Mouse (Mus musculus) Patski (cell line): ENCODE measurements around the gene Dedd. TPM values are rescaled to one million over a fixed set of nuclear protein-coding genes. Genes with fewer than 3 reads are reported as not detected.

ENCODE experiments used
- ATAC-seq: fragments of 100-300 bp; one replicate; pipeline ENCODE4 v1.8.0; 2021
- CTCF ChIA-PET: fragments of 350-600 bp; sonication (Branson Sonifier 250); formaldehyde crosslinking; loops from one replicate; lab custom pipeline; 2022; ENCODE audit warnings: inconsistent platforms; lab: Charles Lee
- POLR2A ChIA-PET: fragments of 350-600 bp; sonication (Branson Sonifier 250); formaldehyde crosslinking; loops from one replicate; lab custom pipeline; 2022; ENCODE audit warnings: antibody characterized with exemption, inconsistent platforms; lab: Charles Lee
- DNase-seq: peaks from one replicate; pipeline ENCODE4 v3.0.0-alpha.2; 2011; ENCODE audit warnings: low read depth, low spot score
- H3K27me3 ChIP-seq: fragments of 371-371 bp; one replicate; pipeline ENCODE4 v1.5.1; 2021
- CTCF ChIP-seq: fragments of 100-300 bp; IDR thresholded peaks from one replicate; pipeline ENCODE4 v1.5.1; 2021
- in situ Hi-C: fragments of 300-500 bp; cut with MboI; formaldehyde crosslinking; loops from 3 replicates; pipeline ENCODE4 v1.11.1; 2018; ENCODE audit warnings: low pct_unique_long_range_greater_than_20kb, mixed read lengths
- polyA plus RNA-seq: library from polyadenylated mRNA; unstranded; gene quantifications from one replicate; pipeline ENCODE4 v1.2.3, GENCODE M21; 2021

The Dedd gene
- polyA plus RNA-seq, 1 experiment from 2014 or later, result 55.0 TPM

DNA sequence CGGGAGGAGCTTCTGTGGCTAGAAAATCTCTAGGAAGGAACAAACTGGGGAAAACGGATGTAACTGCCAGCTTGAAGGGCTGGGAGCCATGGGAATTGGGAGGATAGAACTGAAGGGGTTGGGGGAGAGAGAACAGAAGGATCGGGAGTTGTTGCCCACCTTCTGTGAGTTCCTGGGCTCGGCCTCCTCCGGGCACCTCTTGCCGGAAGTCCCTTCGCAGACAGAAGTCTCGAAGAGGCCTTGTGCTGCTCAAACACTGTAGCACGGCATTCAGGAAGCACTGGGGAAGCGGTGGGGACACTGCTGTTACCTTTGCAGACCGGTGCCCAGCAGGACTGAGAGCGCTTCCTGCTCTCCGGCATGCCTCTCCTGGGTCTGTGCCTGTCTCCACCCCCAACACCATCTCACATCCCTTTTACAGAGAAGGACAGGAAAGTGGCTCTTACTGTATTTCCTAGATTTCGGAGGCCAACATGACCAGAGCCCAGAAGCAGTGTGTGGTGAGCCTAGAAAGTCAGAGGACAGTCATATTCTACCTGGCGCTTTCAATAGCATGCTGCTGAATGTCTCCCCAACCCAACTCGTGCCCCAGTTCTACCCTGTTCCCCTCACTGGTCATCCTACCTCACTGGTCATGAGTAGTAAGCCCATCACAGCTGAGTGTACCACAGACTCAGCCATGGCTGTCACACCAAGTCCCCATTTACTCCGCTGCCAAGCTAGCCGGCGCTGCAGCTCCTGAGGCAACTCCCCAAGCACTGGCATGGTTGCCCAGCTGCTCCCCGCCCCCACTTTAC is 43.7 kb upstream of the Dedd start:
- in situ Hi-C loops, result no loop called here
- ATAC-seq, result no peak
- TF ChIP-seq CTCF, result no peak
- ChIA-PET POLR2A (interaction anchor here (2.2 kb wide), 1 partner anchor 8 kb away, joined by 8 read pairs; no protein-coding TSS in a partner anchor), CTCF (interaction anchor here (0.8 kb wide), 1 partner anchor 174 kb away, joined by 3 read pairs; no protein-coding TSS in a partner anchor)
- H3K27me3 ChIP-seq, result no peaks in the 10 kb centered on the region
- DNase-seq, result no peak

DNA sequence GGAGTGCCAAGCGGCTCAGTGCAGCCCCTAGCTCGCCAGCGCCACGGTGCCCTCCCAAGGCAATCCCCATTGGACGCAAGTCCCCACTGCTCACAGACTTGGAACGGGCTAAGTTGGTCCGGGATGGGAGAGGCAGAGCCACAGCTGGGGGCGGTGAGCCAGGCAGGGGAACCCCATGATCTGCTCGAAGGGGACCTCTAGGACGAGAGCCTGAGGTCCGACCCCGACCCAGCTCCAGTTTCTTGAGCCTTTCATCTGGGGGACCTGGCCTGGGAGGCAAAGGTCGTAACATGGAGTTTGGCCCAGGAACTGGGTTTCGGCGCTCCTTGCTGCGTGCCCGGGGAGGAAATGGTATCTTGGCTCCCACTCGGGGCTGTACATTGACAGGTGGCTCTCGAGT is 42.4 kb upstream of the Dedd start:
- ATAC-seq (no peak), DNase-seq (no peak)
- in situ Hi-C loops, result no loop called here
- H3K27me3 ChIP-seq, result no peaks in the 10 kb centered on the region
- ChIA-PET POLR2A (interaction anchor here (2.2 to 2.5 kb wide), 2 partner anchors 9 to 15 kb away, joined by 8 to 13 read pairs; no protein-coding TSS in a partner anchor), CTCF (no interaction called here)
- no peak for TF ChIP-seq CTCF

- in situ Hi-C loops, result no loop called here
- ChIA-PET POLR2A (interaction anchor here (1.1 to 2.5 kb wide), 3 partner anchors 10 to 60 kb away, joined by 3 to 13 read pairs (median 8); no protein-coding TSS in a partner anchor), CTCF (no interaction called here)
- H3K27me3 ChIP-seq, result no peaks in the 10 kb centered on the region
- DNase-seq (peak; percentile 59), ATAC-seq (peak; percentile 87)
- TF ChIP-seq CTCF, result no peak
Measured at GRCm38 (mm10) chr1:171287136-171288081, 41.5 kb upstream of the Dedd start, which contains the start of gene Usp21. Gene Usp21, minus strand, starts transcription at chr1:171287991.

DNA sequence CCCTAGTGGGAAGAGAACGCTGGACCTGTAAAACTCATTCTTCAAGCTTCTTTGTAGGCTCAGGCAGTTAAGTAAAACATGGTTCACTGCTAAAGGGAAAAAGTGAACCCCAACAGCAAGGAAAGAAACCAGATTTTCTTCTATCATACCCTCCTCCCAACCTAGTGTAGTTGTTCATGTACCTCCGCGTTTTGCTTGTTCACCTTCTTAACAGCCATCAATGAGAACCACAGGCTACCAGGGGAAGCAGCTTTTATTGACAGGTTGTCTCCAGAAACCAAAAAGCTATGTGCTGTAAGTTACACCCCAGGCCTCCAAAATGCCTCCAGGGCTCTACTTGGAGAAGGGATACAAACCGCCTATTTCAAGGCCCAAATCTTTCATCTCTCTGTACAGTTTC is 40.6 kb upstream of the Dedd start:
- DNase-seq, result no peak
- ATAC-seq, result no peak
- no peaks in the 10 kb centered on the region for H3K27me3 ChIP-seq
- CTCF ChIA-PET, result interaction anchor here (1.1 to 1.2 kb wide), 2 partner anchors 66 to 71 kb away, joined by 3 read pairs; partner anchors contain the start of gene Tomm40l
- POLR2A ChIA-PET, result interaction anchor here (1.1 to 2.5 kb wide), 2 partner anchors 17 to 61 kb away, joined by 3 to 13 read pairs; no protein-coding TSS in a partner anchor
- no peak for TF ChIP-seq CTCF
- in situ Hi-C loops, result no loop called here

- H3K27me3 ChIP-seq, result no peaks in the 10 kb centered on the region
- CTCF ChIA-PET, result interaction anchor here (0.9 to 2.3 kb wide), 4 partner anchors 12 to 398 kb away, joined by 3 to 5 read pairs (median 4); partner anchors contain the start of genes B4galt3 and Ppox
- POLR2A ChIA-PET, result interaction anchor here (1.2 kb wide), 1 partner anchor 15 kb away, joined by 4 read pairs; no protein-coding TSS in a partner anchor
- in situ Hi-C loops, result no loop called here
- DNase-seq (no peak), ATAC-seq (no peak)
- no peak for TF ChIP-seq CTCF
Measured at GRCm38 (mm10) chr1:171293351-171293750, 35.6 kb upstream of the Dedd start.

GRCm38 (mm10) chr1:171293906-171294297 is 35.0 kb upstream of the Dedd start:
- in situ Hi-C loops, result no loop called here
- ChIA-PET POLR2A (interaction anchor here (1.2 kb wide), 1 partner anchor 14 kb away, joined by 4 read pairs; no protein-coding TSS in a partner anchor), CTCF (interaction anchor here (1.3 to 2.3 kb wide), 3 partner anchors 12 to 183 kb away, joined by 3 to 5 read pairs (median 5); partner anchors contain the start of genes B4galt3 and Ppox)
- no peak for TF ChIP-seq CTCF
- ATAC-seq (no peak), DNase-seq (no peak)
- H3K27me3 ChIP-seq, result no peaks in the 10 kb centered on the region

DNA sequence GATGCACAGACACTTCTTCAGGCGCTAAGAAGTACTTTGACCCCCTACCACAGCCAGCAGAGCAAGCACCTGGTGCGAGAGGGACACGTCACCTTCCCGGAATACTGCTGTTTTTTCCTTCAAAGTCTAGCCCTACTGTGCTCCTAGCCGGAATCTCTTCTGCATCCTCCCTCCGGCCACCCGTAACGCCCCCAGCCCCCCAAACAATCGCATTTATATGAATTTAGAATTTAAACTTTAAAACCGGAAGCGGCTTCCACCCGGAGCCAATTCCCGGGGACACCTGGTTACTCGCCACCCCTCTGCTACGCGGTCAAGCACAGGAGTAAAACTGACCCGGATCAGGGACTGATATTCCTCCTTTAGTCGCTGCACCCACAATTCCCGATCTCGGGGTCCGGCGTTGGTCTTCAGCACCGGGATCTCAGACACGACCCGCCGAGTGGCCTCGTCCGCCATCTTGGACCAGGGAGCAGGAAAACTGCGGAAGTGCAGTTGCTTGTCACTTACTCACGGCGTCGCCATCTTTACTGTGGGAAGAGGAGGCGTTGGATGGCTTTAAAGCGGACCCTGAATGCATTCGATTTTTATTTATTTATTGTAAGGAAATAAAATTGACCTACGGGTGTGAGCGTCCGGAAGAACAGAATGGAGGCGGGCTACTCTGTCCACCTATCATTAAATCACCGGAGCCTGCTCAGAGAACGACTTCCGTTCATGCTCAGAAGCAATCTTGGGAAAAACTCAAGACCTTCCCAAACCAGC is 34.5 kb upstream of the Dedd start, which contains the start of gene Ufc1:
Gene Ufc1 (minus strand): TSS at position 727 of the 765 bp plus-strand sequence.
- peak; percentile 56 for DNase-seq
- no peak for TF ChIP-seq CTCF
- H3K27me3 ChIP-seq, result no peaks in the 10 kb centered on the region

GRCm38 (mm10) chr1:171295063-171295402 is 33.9 kb upstream of the Dedd start:
- ATAC-seq, result peak; percentile 17
- ChIA-PET POLR2A (no interaction called here), CTCF (interaction anchor here (1.0 to 1.3 kb wide), 3 partner anchors 14 to 115 kb away, joined by 3 read pairs; partner anchors contain the start of gene Ppox)
- TF ChIP-seq CTCF, result no peak
- in situ Hi-C loops, result no loop called here
- DNase-seq, result no peak
- H3K27me3 ChIP-seq, result no peaks in the 10 kb centered on the region

More for the DNA sequence above, 34.5 kb upstream of the Dedd start, which contains the start of gene Ufc1:
- ChIA-PET POLR2A (interaction anchor here (1.2 kb wide), 1 partner anchor 14 kb away, joined by 4 read pairs; no protein-coding TSS in a partner anchor), CTCF (interaction anchor here (1.0 to 2.3 kb wide), 4 partner anchors 13 to 25 kb away, joined by 3 to 5 read pairs (median 4); partner anchors contain the start of genes B4galt3 and Ppox)
- peak; percentile 70 for ATAC-seq
- in situ Hi-C loops, result no loop called here

DNA sequence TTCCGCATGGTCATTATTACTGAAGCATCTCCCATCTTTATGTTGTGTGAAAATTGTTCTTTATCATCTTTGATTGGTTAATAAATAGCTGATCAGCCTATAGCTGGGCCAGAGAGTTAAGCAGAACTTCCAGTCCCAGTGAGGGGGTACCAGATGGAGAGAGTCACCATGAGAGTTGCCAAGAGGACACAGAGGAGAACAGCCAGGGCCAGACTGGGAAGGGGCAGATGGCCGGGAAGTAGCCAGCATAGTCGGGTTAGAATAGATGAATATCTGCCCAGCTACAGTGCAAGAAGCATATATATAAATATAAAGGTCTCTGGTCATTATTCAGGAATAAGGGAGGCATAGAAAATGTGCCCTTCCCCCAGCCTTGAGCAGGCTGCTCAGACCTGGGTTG is 30.7 kb upstream of the Dedd start:
- TF ChIP-seq CTCF, result no peak
- CTCF ChIA-PET, result no interaction called here
- no peaks in the 10 kb centered on the region for H3K27me3 ChIP-seq
- POLR2A ChIA-PET, result no interaction called here
- ATAC-seq (no peak), DNase-seq (no peak)
- in situ Hi-C loops, result no loop called here
